Mouse (Mus musculus): ENCODE results near the gene Rccd1. TPM values are rescaled to one million over a fixed set of nuclear protein-coding genes. Genes with fewer than 3 reads are reported as not detected.

Gene Rccd1
- polyA plus RNA-seq, 2 experiments = 1.6 to 6.6 TPM

DNA sequence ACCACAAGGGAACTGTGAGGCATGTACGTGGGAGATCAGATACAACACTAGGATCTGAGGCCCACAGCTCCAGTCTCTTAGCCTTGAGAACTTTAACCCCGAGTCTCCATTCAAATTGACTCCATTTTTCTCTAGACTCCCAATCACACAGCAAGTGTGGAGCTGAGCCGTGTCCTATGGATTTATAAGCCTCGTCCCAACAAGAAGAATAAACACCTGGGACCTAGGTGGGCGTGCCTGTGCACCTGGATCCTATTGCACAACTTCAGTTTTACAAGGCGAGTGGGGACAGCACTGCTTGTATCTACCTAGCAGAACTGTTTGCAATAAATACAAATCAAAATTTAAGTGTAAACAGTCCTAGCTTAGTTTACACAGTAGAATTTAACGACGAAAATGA lies 918 bp downstream of the Rccd1 start:
- DNase-seq (ENCODE audit: low read depth in 3 of 3, low spot score in 3 of 3) (no peak), ATAC-seq (ENCODE audit: insufficient read depth) (no peak)
- WGBS (ENCODE audit: insufficient replicate concordance) = 12% methylated on average over 8 of the region's 8 CpGs
- peak overlapping the region; percentile 14 for H3K27ac ChIP-seq
- H3K9me3 ChIP-seq (ENCODE audit: control insufficient read depth, low read length) = no peaks in the 10 kb centered on the region
- H3K9ac ChIP-seq (replicated peaks) = peak overlapping the region; percentile 70
- H3K4me3 ChIP-seq (ENCODE audit: insufficient read depth in 1 of 2, low read depth in 2 of 2, low read length in 2 of 2) = peak overlapping the region; percentile 80 to 98
- H3K27me3 ChIP-seq (ENCODE audit: control insufficient read depth, insufficient read depth, low read length) = no peaks in the 10 kb centered on the region
- H3K4me2 ChIP-seq (ENCODE audit: low read depth) = peak overlapping the region; percentile 87
- TF ChIP-seq EP300 (IDR thresholded peaks at IDR 0.05; ENCODE audit: low read depth) = no peak
- no peak for TF ChIP-seq CTCF (IDR thresholded peaks at IDR 0.05; ENCODE audit: low read depth)
- H3K4me1 ChIP-seq (replicated peaks; ENCODE audit: control insufficient read depth in 2 of 2, insufficient read depth in 2 of 2, low read length in 1 of 2) = peaks cover 7 to 8% of the 10 kb centered on the region in 2 experiments; a peak in 3 of 4 replicates
- H3K36me3 ChIP-seq (replicated peaks; ENCODE audit: control insufficient read depth, insufficient read depth, low read depth) = no peaks in the 10 kb centered on the region; the same call in 1 of the 2 replicates

- no peaks in the 10 kb centered on the region for H3K27me3 ChIP-seq (ENCODE audit: control insufficient read depth, insufficient read depth, low read length)
- no peak overlapping the region for H3K9ac ChIP-seq (replicated peaks)
- H3K4me3 ChIP-seq (ENCODE audit: insufficient read depth in 1 of 2, low read depth in 2 of 2, low read length in 2 of 2) = no peak overlapping the region
- peaks cover 5 to 7% of the 10 kb centered on the region in 2 experiments; a peak in 3 of 4 replicates for H3K4me1 ChIP-seq (replicated peaks; ENCODE audit: control insufficient read depth in 2 of 2, insufficient read depth in 2 of 2, low read length in 1 of 2)
- TF ChIP-seq CTCF (IDR thresholded peaks at IDR 0.05; ENCODE audit: low read depth) (no peak), EP300 (IDR thresholded peaks at IDR 0.05; ENCODE audit: low read depth) (no peak)
- H3K27ac ChIP-seq = no peak overlapping the region
- ATAC-seq (ENCODE audit: insufficient read depth) (no peak), DNase-seq (ENCODE audit: low read depth in 3 of 3, low spot score in 3 of 3) (no peak)
- no peaks in the 10 kb centered on the region for H3K9me3 ChIP-seq (ENCODE audit: control insufficient read depth, low read length)
- H3K36me3 ChIP-seq (replicated peaks; ENCODE audit: control insufficient read depth, insufficient read depth, low read depth) = peaks cover 23% of the 10 kb centered on the region
- WGBS (ENCODE audit: insufficient replicate concordance) = 86% methylated on average over 19 of the region's 19 CpGs
- H3K4me2 ChIP-seq (ENCODE audit: low read depth) = no peak overlapping the region
These were observed 4.3 kb downstream of the Rccd1 start for GRCm38 (mm10) chr7:80319846-80320496.

- no peak overlapping the region for H3K4me2 ChIP-seq (ENCODE audit: low read depth)
These were observed 5.6 kb downstream of the Rccd1 start for GRCm38 (mm10) chr7:80318670-80319069.

DNA sequence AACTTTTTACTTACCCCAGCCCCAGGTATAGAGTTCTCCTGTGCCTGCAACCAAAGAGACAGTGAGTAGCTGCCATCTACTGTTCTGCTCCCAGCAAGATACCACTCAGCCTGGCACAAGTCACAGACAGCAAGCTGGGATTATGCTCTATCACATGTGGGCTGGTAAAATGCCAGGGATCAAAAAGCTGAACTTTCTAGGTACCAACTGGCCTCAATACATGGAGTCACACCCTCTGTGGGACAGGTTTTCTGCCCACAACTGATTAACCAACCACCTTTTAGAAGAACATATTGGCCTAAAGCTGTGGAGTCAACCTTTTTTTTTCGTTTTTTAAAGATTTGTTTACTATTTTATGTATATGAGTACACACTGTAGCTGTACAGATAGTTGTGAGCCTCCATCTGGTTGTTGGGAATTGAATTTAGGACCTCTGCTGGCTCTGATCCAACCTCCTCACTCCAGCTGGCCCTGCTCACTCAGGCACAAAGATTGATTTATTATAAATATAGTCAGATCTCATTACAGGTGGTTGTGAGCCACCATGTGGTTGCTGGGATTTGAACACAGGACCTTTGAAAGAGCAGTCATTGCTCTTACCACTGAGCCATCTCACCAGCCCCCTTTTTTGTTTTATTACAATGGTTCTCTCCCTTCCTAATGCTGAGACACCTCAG lies 6.7 kb downstream of the Rccd1 start:
- Histone ChIP-seq H3K9me3 (ENCODE audit: control insufficient read depth, low read length) (no peaks in the 10 kb centered on the region), H3K4me3 (ENCODE audit: insufficient read depth in 1 of 2, low read depth in 2 of 2, low read length in 2 of 2) (no peak overlapping the region), H3K27ac (no peak overlapping the region), H3K4me2 (ENCODE audit: low read depth) (no peak overlapping the region), H3K36me3 (replicated peaks; ENCODE audit: control insufficient read depth, insufficient read depth, low read depth) (peaks cover 47% of the 10 kb centered on the region), H3K9ac (replicated peaks) (no peak overlapping the region), H3K27me3 (ENCODE audit: control insufficient read depth, insufficient read depth, low read length) (no peaks in the 10 kb centered on the region), H3K4me1 (replicated peaks; ENCODE audit: control insufficient read depth in 2 of 2, insufficient read depth in 2 of 2, low read length in 1 of 2) (no peaks in the 10 kb centered on the region)
- TF ChIP-seq CTCF (IDR thresholded peaks at IDR 0.05; ENCODE audit: low read depth) (no peak), EP300 (IDR thresholded peaks at IDR 0.05; ENCODE audit: low read depth) (no peak)
- no peak for ATAC-seq (ENCODE audit: insufficient read depth)
- WGBS (ENCODE audit: insufficient replicate concordance) = 71% methylated on average over 1 of the region's 1 CpGs
- no peak for DNase-seq (ENCODE audit: low read depth in 3 of 3, low spot score in 3 of 3)

More at GRCm38 (mm10) chr7:80318670-80319069, 5.6 kb downstream of the Rccd1 start:
- TF ChIP-seq EP300 (IDR thresholded peaks at IDR 0.05; ENCODE audit: low read depth) (no peak), CTCF (IDR thresholded peaks at IDR 0.05; ENCODE audit: low read depth) (no peak)
- Histone ChIP-seq H3K9ac (replicated peaks) (no peak overlapping the region), H3K4me3 (ENCODE audit: insufficient read depth in 1 of 2, low read depth in 2 of 2, low read length in 2 of 2) (no peak overlapping the region), H3K36me3 (replicated peaks; ENCODE audit: control insufficient read depth, insufficient read depth, low read depth) (peaks cover 36% of the 10 kb centered on the region), H3K9me3 (ENCODE audit: control insufficient read depth, low read length) (no peaks in the 10 kb centered on the region), H3K27ac (no peak overlapping the region), H3K4me1 (replicated peaks; ENCODE audit: control insufficient read depth in 2 of 2, insufficient read depth in 2 of 2, low read length in 1 of 2) (peaks cover 4 to 7% of the 10 kb centered on the region in 2 experiments; a peak in 3 of 4 replicates), H3K27me3 (ENCODE audit: control insufficient read depth, insufficient read depth, low read length) (no peaks in the 10 kb centered on the region)
- DNase-seq (ENCODE audit: low read depth in 3 of 3, low spot score in 3 of 3) (no peak), ATAC-seq (ENCODE audit: insufficient read depth) (no peak)
- 94% methylated on average over 4 of the region's 4 CpGs for WGBS (ENCODE audit: insufficient replicate concordance)

DNA sequence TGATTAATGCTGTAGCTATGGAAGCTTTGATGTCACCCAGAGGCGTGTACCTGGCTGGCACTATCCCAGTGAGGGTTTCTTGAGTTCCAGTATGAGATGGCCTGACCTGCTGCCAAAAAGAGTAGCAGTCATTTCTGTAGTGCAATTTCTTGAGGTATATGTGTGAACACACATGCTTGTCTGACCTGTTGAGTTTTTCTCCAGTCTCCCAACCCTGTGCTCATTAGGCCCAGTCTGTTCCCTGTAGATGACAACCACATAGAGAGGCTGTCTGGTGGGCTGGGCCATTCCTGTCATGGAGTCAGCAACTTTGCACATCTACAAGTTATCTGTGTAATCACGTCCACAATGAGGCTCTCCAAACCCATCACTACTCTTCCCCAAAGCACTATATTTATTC lies 8.5 kb downstream of the Rccd1 start:
- H3K36me3 ChIP-seq (replicated peaks; ENCODE audit: control insufficient read depth, insufficient read depth, low read depth) = peaks cover 66% of the 10 kb centered on the region
- DNase-seq (ENCODE audit: low read depth in 3 of 3, low spot score in 3 of 3) (no peak), ATAC-seq (ENCODE audit: insufficient read depth) (no peak)
- no peaks in the 10 kb centered on the region for H3K27me3 ChIP-seq (ENCODE audit: control insufficient read depth, insufficient read depth, low read length)
- no peak overlapping the region for H3K9ac ChIP-seq (replicated peaks)
- no peak overlapping the region for H3K4me2 ChIP-seq (ENCODE audit: low read depth)
- no peaks in the 10 kb centered on the region for H3K4me1 ChIP-seq (replicated peaks; ENCODE audit: control insufficient read depth in 2 of 2, insufficient read depth in 2 of 2, low read length in 1 of 2)
- no peaks in the 10 kb centered on the region for H3K9me3 ChIP-seq (ENCODE audit: control insufficient read depth, low read length)
- no peak for TF ChIP-seq CTCF (IDR thresholded peaks at IDR 0.05; ENCODE audit: low read depth)
- TF ChIP-seq EP300 (IDR thresholded peaks at IDR 0.05; ENCODE audit: low read depth) = no peak
- no peak overlapping the region for H3K27ac ChIP-seq
- H3K4me3 ChIP-seq (ENCODE audit: insufficient read depth in 1 of 2, low read depth in 2 of 2, low read length in 2 of 2) = no peak overlapping the region
- WGBS (ENCODE audit: insufficient replicate concordance) = 63% methylated on average over 2 of the region's 2 CpGs
